Mouse (Mus musculus) heart, embryonic 14.5 days (tissue): ENCODE results near the gene Nalcn. TPM values are rescaled to one million over a fixed set of nuclear protein-coding genes. Genes with fewer than 3 reads are reported as not detected.

Source experiments
- ATAC-seq: fragments of 200-750 bp; cut with Nextera tagmentation; 2 replicates; pipeline ENCODE4 v1.8.0; 2017; ENCODE audit warnings: low read depth, moderate TSS enrichment; ENCODE audit not compliant: insufficient number of reproducible peaks, insufficient read depth, low FRiP score
- H3K27ac ChIP-seq, 2 experiments: fragments of 200-500 bp in 1 of 2; fragments of 300-500 bp in 1 of 2; sonication (generic) in 1 of 2; replicated peaks in 1 of 2; 2 replicates each; pipeline ENCODE4 v1.5.1; 2012 to 2014; ENCODE audit warnings: low read depth in 2 of 2, low read length in 2 of 2, control low read depth in 1 of 2, mild to moderate bottlenecking in 1 of 2, mixed read lengths in 1 of 2; ENCODE audit not compliant: control insufficient read depth in 1 of 2, insufficient read depth in 1 of 2
- H3K27me3 ChIP-seq: fragments of 300-500 bp; sonication (generic); 2 replicates; pipeline ENCODE4 v1.6.1; 2014; ENCODE audit warnings: mild to moderate bottlenecking, low read length, control low read depth; ENCODE audit not compliant: control insufficient read depth, insufficient read depth
- H3K36me3 ChIP-seq: fragments of 300-500 bp; sonication (generic); 2 replicates; pipeline ENCODE4 v1.6.1; 2014; ENCODE audit warnings: mild to moderate bottlenecking, control low read depth, low read length, mixed read lengths; ENCODE audit not compliant: control insufficient read depth, insufficient read depth
- H3K4me1 ChIP-seq, 2 experiments: fragments of 200-500 bp in 1 of 2; fragments of 300-500 bp in 1 of 2; sonication (generic) in 1 of 2; 2 replicates each; pipeline ENCODE4 v1.6.1; 2012 to 2014; ENCODE audit warnings: low read length in 2 of 2, control low read depth in 1 of 2, mixed read lengths in 1 of 2; ENCODE audit not compliant: control insufficient read depth in 2 of 2, insufficient read depth in 2 of 2
- H3K4me2 ChIP-seq: fragments of 300-500 bp; sonication (generic); 2 replicates; pipeline ENCODE4 v1.6.1; 2014; ENCODE audit warnings: mild to moderate bottlenecking, low read length
- H3K4me3 ChIP-seq, 2 experiments: fragments of 200-500 bp in 1 of 2; fragments of 300-500 bp in 1 of 2; sonication (generic) in 1 of 2; 2 replicates each; pipeline ENCODE4 v1.5.1; 2012 to 2014; ENCODE audit warnings: low read length in 2 of 2, mild to moderate bottlenecking in 2 of 2, control low read depth in 1 of 2, low read depth in 1 of 2, moderate library complexity in 1 of 2; ENCODE audit not compliant: control insufficient read depth in 1 of 2, insufficient read depth in 1 of 2
- H3K9ac ChIP-seq: fragments of 300-500 bp; sonication (generic); 2 replicates; pipeline ENCODE4 v1.6.1; 2014; ENCODE audit warnings: mild to moderate bottlenecking, low read length
- H3K9me3 ChIP-seq: fragments of 300-500 bp; sonication (generic); 2 replicates; pipeline ENCODE4 v1.6.1; 2016; ENCODE audit warnings: low read length, control low read depth; ENCODE audit not compliant: control insufficient read depth
- WGBS: fragments of 180-500 bp; shearing (Covaris S2); extraction: QIAGEN DNeasy Blood & Tissue Kit; methylation state at CpG from one replicate; pipeline ENCODE4 v1.1.7; 2014; 5-methylcytosine and 5-hydroxymethylcytosine counted together
- polyA plus RNA-seq: library from polyadenylated mRNA; unstranded; fragments of >200 nt; fragmentation: Nextera tagmentation; extraction: Ambion mirVana; gene quantifications from 2 replicates; pipeline ENCODE4 v1.2.1, GENCODE M21; 2014

Gene Nalcn
- polyA plus RNA-seq, 1 experiment from 2014 or later = 0.41 TPM

- ATAC-seq = no peak
Observed at GRCm38 (mm10) chr14:123512923-123513322, 114.0 kb downstream of the Nalcn start.

GRCm38 (mm10) chr14:123495544-123495943 lies 131.4 kb downstream of the Nalcn start:
- no peak for ATAC-seq
- H3K4me3 ChIP-seq = no peak overlapping the region
- no peak overlapping the region for H3K27ac ChIP-seq
- H3K27me3 ChIP-seq = no peaks in the 10 kb centered on the region
- H3K36me3 ChIP-seq = no peaks in the 10 kb centered on the region
- no peak overlapping the region for H3K9ac ChIP-seq
- no peaks in the 10 kb centered on the region for H3K9me3 ChIP-seq
- H3K4me1 ChIP-seq = no peaks in the 10 kb centered on the region
- H3K4me2 ChIP-seq = no peak overlapping the region

More at GRCm38 (mm10) chr14:123512923-123513322, 114.0 kb downstream of the Nalcn start:
- H3K4me1 ChIP-seq = no peaks in the 10 kb centered on the region; a peak in 1 of 4 replicates
- no peaks in the 10 kb centered on the region for H3K27me3 ChIP-seq
- H3K9ac ChIP-seq = no peak overlapping the region
- 80% methylated on average over 2 of the region's 2 CpGs for WGBS
- H3K9me3 ChIP-seq = no peaks in the 10 kb centered on the region
- H3K27ac ChIP-seq = no peak overlapping the region
- no peak overlapping the region for H3K4me3 ChIP-seq
- no peaks in the 10 kb centered on the region for H3K36me3 ChIP-seq
- H3K4me2 ChIP-seq = no peak overlapping the region

- no peak overlapping the region for H3K9ac ChIP-seq
- H3K4me3 ChIP-seq = no peak overlapping the region
- H3K4me2 ChIP-seq = no peak overlapping the region
- no peaks in the 10 kb centered on the region for H3K4me1 ChIP-seq
- H3K27ac ChIP-seq = no peak overlapping the region
- ATAC-seq = no peak
- no peaks in the 10 kb centered on the region for H3K9me3 ChIP-seq
- WGBS = 51% methylated on average over 1 of the region's 1 CpGs
- H3K36me3 ChIP-seq = no peaks in the 10 kb centered on the region
- no peaks in the 10 kb centered on the region for H3K27me3 ChIP-seq
Observed at GRCm38 (mm10) chr14:123488575-123489207, 138.3 kb downstream of the Nalcn start.

- Histone ChIP-seq H3K36me3 (no peaks in the 10 kb centered on the region), H3K27me3 (no peaks in the 10 kb centered on the region), H3K27ac (no peak overlapping the region), H3K4me2 (no peak overlapping the region), H3K9me3 (no peaks in the 10 kb centered on the region), H3K9ac (no peak overlapping the region), H3K4me3 (no peak overlapping the region), H3K4me1 (no peaks in the 10 kb centered on the region)
- WGBS = 65% methylated on average over 1 of the region's 1 CpGs
- no peak for ATAC-seq
Observed at GRCm38 (mm10) chr14:123462026-123462425, 164.9 kb downstream of the Nalcn start.

DNA sequence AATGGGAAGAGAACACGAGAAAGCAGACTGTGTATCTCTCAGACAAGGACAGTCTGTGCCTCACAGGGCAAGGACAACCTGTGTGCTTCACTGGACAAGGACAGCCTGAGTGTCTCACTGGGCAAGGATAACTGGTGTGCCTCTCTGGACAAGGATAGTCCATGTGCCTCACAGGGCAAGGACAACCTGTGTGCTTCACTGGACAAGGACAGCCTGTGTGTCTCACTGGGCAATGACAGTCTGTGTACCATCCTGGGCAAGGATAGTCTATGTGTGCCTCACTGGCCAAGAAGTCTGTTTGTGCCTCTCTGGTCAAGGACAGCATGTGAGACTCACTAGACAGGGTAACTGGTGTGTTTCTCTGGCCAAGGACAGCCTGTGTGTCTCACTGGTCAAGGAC lies 180.9 kb downstream of the Nalcn start:
- ATAC-seq = no peak
- Histone ChIP-seq H3K4me2 (no peak overlapping the region), H3K36me3 (no peaks in the 10 kb centered on the region), H3K9ac (no peak overlapping the region), H3K27ac (no peak overlapping the region), H3K4me3 (no peak overlapping the region), H3K4me1 (no peaks in the 10 kb centered on the region), H3K27me3 (no peaks in the 10 kb centered on the region), H3K9me3 (no peaks in the 10 kb centered on the region)
- 52% methylated on average over 1 of the region's 1 CpGs for WGBS

GRCm38 (mm10) chr14:123435542-123435941 lies 191.4 kb downstream of the Nalcn start:
- no peaks in the 10 kb centered on the region for H3K36me3 ChIP-seq
- no peaks in the 10 kb centered on the region for H3K27me3 ChIP-seq
- no peak overlapping the region for H3K4me2 ChIP-seq
- 64% methylated on average over 3 of the region's 3 CpGs for WGBS
- no peaks in the 10 kb centered on the region for H3K4me1 ChIP-seq
- no peak overlapping the region for H3K27ac ChIP-seq
- no peaks in the 10 kb centered on the region for H3K9me3 ChIP-seq
- no peak for ATAC-seq
- no peak overlapping the region for H3K9ac ChIP-seq
- H3K4me3 ChIP-seq = no peak overlapping the region

DNA sequence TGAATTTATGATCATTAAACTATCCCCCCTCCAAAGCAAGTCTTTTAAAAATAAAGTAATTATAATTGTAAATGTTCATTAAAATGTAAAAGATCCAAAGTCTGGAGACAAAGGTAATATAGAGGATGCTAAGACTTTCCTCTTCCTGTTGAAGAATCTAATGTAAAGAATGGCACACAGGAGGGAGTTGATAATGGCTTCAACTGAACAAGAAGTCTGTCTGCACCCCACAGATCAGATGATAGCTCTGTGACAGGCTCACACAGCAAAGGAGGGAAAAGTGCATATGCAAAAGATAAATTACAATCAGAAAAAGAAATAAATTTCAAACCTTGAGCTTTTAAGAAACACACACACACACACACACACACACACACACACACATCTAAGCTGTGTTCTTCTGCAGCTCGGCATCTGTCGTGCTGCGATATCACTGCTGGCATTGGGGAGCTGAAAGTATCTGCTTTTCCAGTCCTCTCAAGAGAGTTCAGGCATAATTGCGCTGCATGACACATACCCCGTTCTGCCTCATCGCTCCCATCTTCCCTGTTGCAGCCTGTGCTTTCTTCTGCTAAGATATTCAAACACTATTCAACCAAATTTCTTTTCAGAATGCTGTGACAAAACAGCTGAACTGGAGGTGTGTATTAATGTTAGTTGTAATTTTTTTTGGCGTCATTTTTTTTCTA lies 250.6 kb downstream of the Nalcn start:
- H3K4me1 ChIP-seq = no peaks in the 10 kb centered on the region
- no peak overlapping the region for H3K27ac ChIP-seq
- no peaks in the 10 kb centered on the region for H3K27me3 ChIP-seq
- ATAC-seq = no peak
- H3K36me3 ChIP-seq = no peaks in the 10 kb centered on the region
- 82% methylated on average over 7 of the region's 7 CpGs for WGBS
- no peak overlapping the region for H3K4me2 ChIP-seq
- no peaks in the 10 kb centered on the region for H3K9me3 ChIP-seq
- no peak overlapping the region for H3K4me3 ChIP-seq
- no peak overlapping the region for H3K9ac ChIP-seq

GRCm38 (mm10) chr14:123371522-123371921 lies 255.4 kb downstream of the Nalcn start:
- H3K36me3 ChIP-seq = no peaks in the 10 kb centered on the region
- 17% methylated on average over 9 of the region's 9 CpGs for WGBS
- no peaks in the 10 kb centered on the region for H3K9me3 ChIP-seq
- H3K9ac ChIP-seq = no peak overlapping the region
- no peak for ATAC-seq
- no peak overlapping the region for H3K27ac ChIP-seq
- no peak overlapping the region for H3K4me3 ChIP-seq
- no peaks in the 10 kb centered on the region for H3K4me1 ChIP-seq
- H3K27me3 ChIP-seq = no peaks in the 10 kb centered on the region
- H3K4me2 ChIP-seq = no peak overlapping the region
